Mouse (Mus musculus) embryonic facial prominence, embryonic 11.5 days (tissue): ENCODE results near the gene Cela2a. TPM values are rescaled to one million over a fixed set of nuclear protein-coding genes. Genes with fewer than 3 reads are reported as not detected.

Source experiments
- ATAC-seq: fragments of 200-750 bp; cut with Nextera tagmentation; replicated peaks from 2 replicates; pipeline ENCODE4 v1.8.0; 2017; ENCODE audit warnings: low read depth; ENCODE audit not compliant: insufficient number of reproducible peaks, low FRiP score, low TSS enrichment
- DNase-seq: peaks from one replicate; pipeline ENCODE4 v3.0.0-alpha.2; 2015; ENCODE audit warnings: low spot score
- H3K27ac ChIP-seq: fragments of 300-500 bp; sonication (generic); replicated peaks from 2 replicates; pipeline ENCODE4 v1.5.1; 2014; ENCODE audit warnings: mild to moderate bottlenecking, low read depth, low read length, control low read depth
- H3K27me3 ChIP-seq: fragments of 300-500 bp; sonication (generic); 2 replicates; pipeline ENCODE4 v1.6.1; 2014; ENCODE audit warnings: mild to moderate bottlenecking, low read length, moderate library complexity, mixed read lengths; ENCODE audit not compliant: control insufficient read depth, insufficient read depth
- H3K36me3 ChIP-seq: fragments of 300-500 bp; sonication (generic); replicated peaks from 2 replicates; pipeline ENCODE4 v1.6.1; 2014; ENCODE audit warnings: low read depth, mild to moderate bottlenecking, low read length, moderate library complexity, mixed read lengths; ENCODE audit not compliant: control insufficient read depth, insufficient read depth
- H3K4me1 ChIP-seq: fragments of 300-500 bp; sonication (generic); 2 replicates; pipeline ENCODE4 v1.6.1; 2014; ENCODE audit warnings: low read length, mixed read lengths; ENCODE audit not compliant: control insufficient read depth, insufficient read depth
- H3K4me2 ChIP-seq: fragments of 300-500 bp; sonication (generic); 2 replicates; pipeline ENCODE4 v1.6.1; 2014; ENCODE audit warnings: low read depth, mild to moderate bottlenecking, control low read depth, low read length, moderate library complexity
- H3K4me3 ChIP-seq: fragments of 300-500 bp; sonication (generic); 2 replicates; pipeline ENCODE4 v1.5.1; 2014; ENCODE audit warnings: low read depth, low read length, control low read depth
- H3K9ac ChIP-seq: fragments of 300-500 bp; sonication (generic); replicated peaks from 2 replicates; pipeline ENCODE4 v1.6.1; 2014; ENCODE audit warnings: mild to moderate bottlenecking, control low read depth, low read length
- H3K9me3 ChIP-seq: fragments of 300-500 bp; sonication (generic); replicated peaks from 2 replicates; pipeline ENCODE4 v1.6.1; 2016; ENCODE audit warnings: mild to moderate bottlenecking, low read length, inconsistent platforms, mixed read lengths; ENCODE audit not compliant: control insufficient read depth
- WGBS: fragments of 180-500 bp; shearing (Covaris S2); extraction: QIAGEN DNeasy Blood & Tissue Kit; methylation state at CpG from one replicate; pipeline ENCODE4 v1.1.7; 2014; 5-methylcytosine and 5-hydroxymethylcytosine counted together
- polyA plus RNA-seq: library from polyadenylated mRNA; unstranded; fragments of >200 nt; fragmentation: Nextera tagmentation; extraction: Ambion mirVana; gene quantifications from 2 replicates; pipeline ENCODE4 v1.2.1, GENCODE M21; 2014

Gene Cela2a
- not detected in 2 replicates for polyA plus RNA-seq

- H3K36me3 ChIP-seq = no peaks in the 10 kb centered on the region
- no peaks in the 10 kb centered on the region for H3K4me1 ChIP-seq
- no peak within 1 kb of the TSS for H3K4me2 ChIP-seq
- no peak for DNase-seq
- no peak within 1 kb of the TSS for H3K9ac ChIP-seq
- no peak within 1 kb of the TSS for H3K4me3 ChIP-seq
- WGBS = 63% methylated on average over 5 of the region's 5 CpGs
- no peaks in the 10 kb centered on the region for H3K27me3 ChIP-seq
- ATAC-seq = no peak
- H3K27ac ChIP-seq = no peak within 1 kb of the TSS
- H3K9me3 ChIP-seq = no peaks in the 10 kb centered on the region
Measured at GRCm38 (mm10) chr4:141826060-141826459, at the start of gene Cela2a. Cela2a (minus strand) TSS chr4:141826160.

GRCm38 (mm10) chr4:141875481-141876108, 49.6 kb upstream of the Cela2a start:
- Histone ChIP-seq H3K27me3 (no peaks in the 10 kb centered on the region; the same call in 1 of the 2 replicates), H3K27ac (no peak overlapping the region), H3K9me3 (no peaks in the 10 kb centered on the region), H3K36me3 (no peaks in the 10 kb centered on the region), H3K4me1 (peaks cover 3% of the 10 kb centered on the region; the same call in 1 of the 2 replicates), H3K9ac (0 out of 2 replicates have a peak overlapping the region, but pooled peaks have one; percentile 76), H3K4me3 (peak overlapping the region; percentile 69), H3K4me2 (peak overlapping the region; percentile 94)
- ATAC-seq (no peak; the same call in 1 of the 2 replicates), DNase-seq (no peak)
- WGBS = 11% methylated on average over 8 of the region's 8 CpGs

DNA sequence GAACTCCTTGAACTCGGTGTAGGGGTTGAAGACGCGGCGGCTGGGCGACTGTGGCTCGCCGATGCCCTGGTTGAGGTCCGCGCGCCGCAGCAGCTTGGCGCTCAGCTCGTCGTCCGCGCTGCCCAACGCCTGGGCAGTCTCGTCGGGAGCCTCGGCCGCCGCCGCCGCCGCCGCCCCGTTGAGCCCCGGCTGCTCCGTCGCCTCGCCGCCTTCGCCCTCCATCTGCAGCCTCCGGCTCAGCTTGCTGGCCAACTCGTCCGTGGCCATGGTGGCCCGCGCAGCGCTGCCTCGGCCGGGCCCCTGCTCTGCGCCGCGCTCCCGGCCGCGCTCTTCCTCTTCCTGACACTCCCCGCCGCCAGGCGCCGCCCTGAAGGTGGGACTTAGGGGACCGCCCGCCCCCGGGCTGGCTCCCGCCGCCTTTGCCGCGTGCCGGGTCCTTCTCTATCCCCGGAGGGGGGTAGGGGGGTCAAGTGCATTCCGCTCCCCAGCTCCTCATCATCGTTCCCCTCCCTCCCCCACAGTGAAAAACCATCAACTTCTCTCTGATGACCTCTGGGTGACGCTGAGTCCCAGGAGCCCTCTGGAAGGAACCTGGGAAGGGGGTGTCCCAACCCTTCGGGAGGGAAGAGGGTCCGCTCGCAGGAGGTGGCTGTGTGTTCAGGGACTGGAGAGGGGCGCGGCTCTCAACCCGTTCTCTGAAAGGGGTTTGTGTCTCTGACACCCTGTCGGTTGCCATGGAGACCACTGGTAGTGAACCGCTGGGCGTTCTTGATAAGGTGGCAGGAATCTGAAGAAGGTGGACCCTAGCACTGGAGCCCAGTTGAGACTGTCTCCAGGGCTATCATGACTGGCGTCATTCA, 48.9 kb upstream of the Cela2a start, which contains the start of gene Efhd2:
TSS of gene Efhd2 (minus strand) at position 320 of the 860 bp plus-strand sequence.
- WGBS = under 1% methylated on average over 73 of the region's 73 CpGs
- Histone ChIP-seq H3K9ac (peak within 1 kb of the TSS; percentile 76), H3K9me3 (no peaks in the 10 kb centered on the region), H3K4me3 (peak within 1 kb of the TSS; percentile 69), H3K27me3 (no peaks in the 10 kb centered on the region; the same call in 1 of the 2 replicates), H3K4me1 (peaks cover 3% of the 10 kb centered on the region; the same call in 1 of the 2 replicates), H3K36me3 (no peaks in the 10 kb centered on the region), H3K4me2 (peak within 1 kb of the TSS; percentile 94), H3K27ac (no peak within 1 kb of the TSS)
- ATAC-seq (peak; percentile 89), DNase-seq (peak; percentile 85)

GRCm38 (mm10) chr4:141874111-141874600, 48.2 kb upstream of the Cela2a start:
- 2% methylated on average over 19 of the region's 19 CpGs for WGBS
- H3K9me3 ChIP-seq = no peaks in the 10 kb centered on the region
- peak overlapping the region; percentile 69 for H3K4me3 ChIP-seq
- peaks cover 3% of the 10 kb centered on the region; the same call in 1 of the 2 replicates for H3K4me1 ChIP-seq
- H3K4me2 ChIP-seq = peak overlapping the region; percentile 94
- H3K27me3 ChIP-seq = no peaks in the 10 kb centered on the region; the same call in 1 of the 2 replicates
- DNase-seq = no peak
- H3K36me3 ChIP-seq = no peaks in the 10 kb centered on the region
- no peak overlapping the region for H3K27ac ChIP-seq
- ATAC-seq = no peak; the same call in 1 of the 2 replicates
- H3K9ac ChIP-seq = peak overlapping the region; percentile 76

- Histone ChIP-seq H3K4me2 (no peak overlapping the region), H3K27me3 (no peaks in the 10 kb centered on the region; the same call in 1 of the 2 replicates), H3K36me3 (no peaks in the 10 kb centered on the region), H3K4me3 (no peak overlapping the region), H3K27ac (no peak overlapping the region), H3K9ac (no peak overlapping the region), H3K4me1 (peaks cover 3% of the 10 kb centered on the region; the same call in 1 of the 2 replicates), H3K9me3 (no peaks in the 10 kb centered on the region)
- WGBS = 79% methylated on average over 9 of the region's 9 CpGs
- DNase-seq = no peak
- no peak for ATAC-seq
Measured at GRCm38 (mm10) chr4:141872977-141873376, 47.0 kb upstream of the Cela2a start.

DNA sequence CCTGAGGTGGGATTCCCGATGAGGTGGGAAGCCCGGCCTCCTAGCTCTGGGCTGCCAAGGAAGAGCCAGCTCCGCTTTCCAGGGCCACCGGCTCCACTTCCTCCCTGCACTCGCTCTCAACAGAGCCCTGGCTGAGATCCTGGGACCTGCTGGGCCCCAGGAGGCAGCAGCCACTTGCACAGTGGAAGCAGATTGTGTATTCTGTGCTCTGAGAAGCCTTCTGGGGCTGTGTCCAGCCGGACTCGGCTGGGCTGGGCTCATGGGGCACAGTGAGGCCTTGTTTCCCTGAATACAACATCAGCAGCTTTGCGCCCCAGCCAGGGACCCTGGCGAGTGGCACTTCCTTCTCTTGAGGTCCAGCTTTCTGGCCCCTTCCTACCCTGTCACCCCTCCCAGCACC, 45.9 kb upstream of the Cela2a start:
- ATAC-seq = no peak
- Histone ChIP-seq H3K4me3 (no peak overlapping the region), H3K36me3 (no peaks in the 10 kb centered on the region), H3K9ac (no peak overlapping the region; the same call in 1 of the 2 replicates), H3K27me3 (no peaks in the 10 kb centered on the region; the same call in 1 of the 2 replicates), H3K27ac (no peak overlapping the region), H3K9me3 (no peaks in the 10 kb centered on the region), H3K4me2 (no peak overlapping the region), H3K4me1 (peaks cover 6% of the 10 kb centered on the region)
- DNase-seq = no peak
- 54% methylated on average over 9 of the region's 9 CpGs for WGBS

DNA sequence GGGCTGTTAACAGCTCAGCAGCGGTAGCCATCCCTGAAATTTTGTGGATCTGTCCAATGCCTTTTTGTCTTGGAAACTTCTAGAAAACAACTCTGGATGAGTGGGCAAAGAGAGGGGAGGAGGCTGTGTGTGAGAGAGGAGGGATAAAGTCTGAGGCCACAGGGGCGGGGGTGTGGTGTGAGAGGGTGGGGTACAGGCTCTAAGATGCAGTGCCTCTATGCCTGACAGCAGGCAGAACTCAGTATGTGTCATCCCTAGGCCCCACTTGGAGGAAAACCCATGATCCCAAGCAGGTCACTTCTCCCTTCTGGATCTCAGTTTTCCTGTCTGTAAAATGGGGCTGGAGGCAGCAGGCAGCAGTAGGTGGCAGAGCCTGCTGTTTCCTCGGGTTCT, 45.4 kb upstream of the Cela2a start:
- Histone ChIP-seq H3K4me3 (no peak overlapping the region), H3K9ac (no peak overlapping the region), H3K4me1 (peaks cover 6% of the 10 kb centered on the region), H3K27me3 (no peaks in the 10 kb centered on the region; the same call in 1 of the 2 replicates), H3K4me2 (no peak overlapping the region), H3K27ac (no peak overlapping the region), H3K36me3 (no peaks in the 10 kb centered on the region), H3K9me3 (no peaks in the 10 kb centered on the region)
- no peak for ATAC-seq
- no peak for DNase-seq
- WGBS = 92% methylated on average over 3 of the region's 3 CpGs
